Mouse (Mus musculus): ENCODE measurements around the gene Cyth2.

Gene Cyth2

DNA sequence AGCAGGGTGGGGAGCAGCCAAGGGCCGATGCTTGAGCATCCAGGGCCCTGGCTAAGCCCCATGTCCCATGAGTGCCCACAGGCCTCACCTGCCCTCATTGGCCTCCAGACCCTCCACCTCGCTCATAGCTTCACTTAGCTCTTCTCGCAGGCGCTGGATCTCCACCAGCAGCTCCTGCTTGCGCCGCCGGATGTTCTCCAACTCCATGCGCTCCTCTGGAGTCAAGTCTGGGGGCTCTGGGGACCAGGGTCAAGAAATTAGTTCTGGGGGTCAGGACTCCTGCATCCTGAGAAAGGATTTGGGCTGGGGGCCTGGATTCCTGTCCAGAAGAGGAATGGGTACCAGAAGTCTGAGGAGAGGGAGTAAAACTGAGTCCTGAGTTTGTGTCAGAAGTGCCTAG lies 1.5 kb downstream of the Cyth2 start:
- no peak for DNase-seq

DNA sequence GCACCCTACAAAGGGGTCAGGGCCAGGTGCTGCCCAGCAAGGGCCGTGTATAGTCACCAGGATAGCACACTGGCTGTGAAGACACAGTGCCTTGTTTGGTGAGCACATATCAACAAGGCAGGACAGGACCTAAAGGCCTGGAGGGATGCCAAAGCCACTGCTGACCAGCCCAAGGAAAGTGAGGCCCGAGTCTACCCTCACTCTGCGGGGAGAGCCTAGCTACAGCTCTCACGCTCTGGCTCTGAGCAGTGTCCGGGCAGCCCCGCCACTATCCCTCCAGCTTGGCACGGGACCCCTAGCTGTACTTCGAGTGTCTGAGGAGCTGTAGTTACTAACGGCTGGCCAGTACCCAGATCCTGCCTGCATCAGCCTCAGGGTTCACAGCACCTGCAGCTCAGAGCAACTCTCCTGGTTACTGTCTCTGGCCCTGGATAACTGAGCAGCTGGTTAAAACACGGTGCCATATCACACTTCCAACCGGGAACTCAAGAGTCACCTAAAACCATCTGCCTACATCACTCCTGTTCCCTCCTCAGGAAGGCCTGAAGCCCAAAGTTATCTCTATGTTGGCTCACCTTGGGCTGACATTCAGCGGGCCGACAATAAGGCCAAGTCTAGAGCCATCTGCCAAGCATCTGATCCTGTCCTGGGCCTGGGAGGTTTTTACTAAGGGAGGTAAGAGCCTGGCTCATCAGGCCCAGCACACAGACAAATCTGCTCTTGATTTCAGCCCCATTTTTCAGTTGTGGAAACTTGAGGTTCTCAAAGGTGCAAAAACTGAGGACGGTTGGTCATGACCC lies 4.9 kb downstream of the Cyth2 start:
- DNase-seq = peak; percentile 59 to 65

DNA sequence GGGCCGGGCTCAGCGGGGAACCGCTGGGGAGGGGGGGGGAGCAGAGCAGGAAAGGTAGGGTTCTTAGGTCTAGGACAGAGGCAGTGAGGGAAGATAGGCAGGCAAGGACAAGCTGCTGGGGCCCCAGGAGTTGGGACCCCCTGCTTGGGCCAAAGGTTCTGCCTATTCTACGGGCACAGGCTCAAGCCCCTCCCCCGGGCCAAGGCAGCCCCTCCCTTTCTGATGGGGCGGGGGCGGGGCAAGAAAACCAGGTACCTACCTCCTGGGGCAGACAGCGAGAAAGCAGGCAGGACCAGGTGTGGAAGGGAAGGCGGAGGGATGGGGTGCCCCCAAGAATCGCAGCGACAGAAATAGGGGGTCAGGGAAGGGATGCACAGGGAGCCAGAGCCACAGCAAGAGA lies 5.9 kb downstream of the Cyth2 start:
- DNase-seq = peak in 1 of 2 experiments; percentile 36

DNA sequence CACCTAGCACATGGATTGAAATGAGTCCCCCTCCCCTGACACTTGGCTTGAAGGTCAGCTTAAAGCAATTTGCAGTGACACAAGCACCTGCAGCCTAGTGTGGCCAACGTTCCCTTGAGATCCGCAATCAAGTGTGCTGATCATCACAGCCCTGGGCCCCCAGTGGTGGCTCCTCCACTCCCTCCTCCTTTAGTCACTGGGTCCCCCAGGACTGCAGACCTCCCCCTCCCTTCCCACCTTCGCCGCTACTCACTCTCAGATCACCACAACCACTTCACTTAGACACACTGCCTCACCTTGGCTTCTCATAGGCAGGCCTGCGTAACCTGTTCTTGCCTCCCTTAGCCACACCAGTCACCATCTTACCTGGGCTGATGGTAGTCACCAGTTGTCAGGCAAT lies 8.4 kb downstream of the Cyth2 start:
- DNase-seq = no peak

DNA sequence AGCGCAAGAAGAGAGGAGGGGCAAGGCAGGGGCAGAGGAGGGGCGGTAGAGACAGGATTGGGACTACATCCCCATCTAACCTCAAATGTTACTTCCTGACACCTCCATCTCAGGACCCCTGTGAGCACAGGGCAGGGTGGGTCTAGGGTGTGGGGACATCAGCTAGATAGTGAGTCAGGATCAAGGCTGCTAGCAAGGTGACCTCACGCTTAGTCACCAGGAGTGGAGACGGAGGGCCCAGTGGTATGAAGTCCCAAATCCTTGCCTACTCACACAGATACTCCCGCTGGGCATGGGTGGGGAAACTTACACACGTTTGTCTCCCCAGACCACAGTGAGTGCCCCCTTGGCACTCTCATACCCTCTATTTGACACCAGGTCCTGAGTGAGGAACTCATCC lies 11.8 kb downstream of the Cyth2 start:
- no peak for DNase-seq

DNA sequence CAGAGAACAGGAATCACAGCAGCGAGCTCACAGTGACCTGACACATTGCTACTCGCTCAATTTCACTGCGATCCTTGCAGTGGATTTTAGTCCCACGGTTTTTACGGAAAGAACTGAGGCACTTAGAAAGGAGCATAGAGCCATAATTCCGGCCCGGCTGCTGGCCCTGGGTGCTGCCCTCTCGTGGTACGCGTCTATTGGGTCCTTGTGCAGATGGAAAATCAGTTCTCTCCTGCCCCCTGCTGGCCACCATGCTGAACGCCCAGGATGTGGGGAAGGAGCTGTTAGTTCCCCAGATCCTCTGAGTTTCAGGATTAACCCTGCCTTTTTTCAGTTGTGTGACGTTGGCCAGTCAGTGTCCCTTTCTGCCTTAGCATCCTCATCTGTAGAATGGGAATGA lies 13.0 kb downstream of the Cyth2 start:
- peak; percentile 97 to 99 for DNase-seq

DNA sequence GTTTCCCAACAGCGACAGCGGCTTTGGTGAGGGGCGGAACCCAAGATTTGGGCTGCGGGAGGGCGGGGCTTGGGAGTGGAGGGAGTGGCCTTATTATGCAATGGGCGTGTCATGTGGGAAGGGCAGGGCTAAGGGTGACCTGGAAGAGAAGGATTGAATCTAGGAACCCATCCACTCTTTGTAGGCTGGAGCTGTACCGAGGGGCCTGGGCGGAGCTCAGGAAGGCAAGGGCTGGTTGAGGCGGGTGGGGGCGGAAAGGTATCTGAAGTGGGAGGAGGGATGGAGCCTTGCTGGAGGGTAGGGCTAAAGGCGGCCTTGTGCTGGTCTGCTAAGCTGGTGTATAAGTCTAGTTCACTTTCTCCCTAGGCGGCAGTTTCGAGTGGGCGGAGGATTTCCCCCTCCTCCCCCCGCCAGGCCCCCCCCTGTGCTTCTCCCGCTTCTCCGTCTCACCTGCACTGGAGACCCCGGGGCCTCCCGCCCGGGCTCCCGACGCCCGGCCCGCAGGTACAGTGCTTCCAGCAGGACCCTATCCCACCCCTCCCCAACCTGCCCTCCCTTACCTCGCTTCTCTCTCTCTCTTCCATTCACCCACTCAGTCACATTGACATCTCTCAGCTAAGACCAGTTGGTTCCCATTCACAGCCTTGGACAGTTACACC lies 13.7 kb downstream of the Cyth2 start:
- DNase-seq = peak in 1 of 2 experiments; percentile 36

DNA sequence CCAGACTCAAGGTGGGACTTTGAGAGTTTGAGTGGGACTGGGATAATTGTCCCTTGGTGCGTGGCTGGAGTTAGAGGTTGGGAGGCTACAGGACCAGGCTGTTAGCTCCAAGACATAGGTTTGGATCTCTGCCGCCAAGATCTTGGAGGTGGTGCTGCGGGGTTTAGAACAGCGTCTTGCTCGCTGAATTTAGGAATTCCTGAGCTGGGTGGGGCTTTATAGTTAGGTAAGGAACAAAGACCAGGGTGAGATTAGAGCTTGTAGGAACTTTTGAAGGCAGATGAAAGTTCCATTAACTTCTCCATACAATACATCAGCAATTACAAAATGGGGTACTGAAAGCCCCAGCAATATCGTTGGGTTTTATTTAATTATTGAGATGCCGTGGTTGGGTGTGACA lies 14.4 kb downstream of the Cyth2 start:
- DNase-seq = no peak

DNA sequence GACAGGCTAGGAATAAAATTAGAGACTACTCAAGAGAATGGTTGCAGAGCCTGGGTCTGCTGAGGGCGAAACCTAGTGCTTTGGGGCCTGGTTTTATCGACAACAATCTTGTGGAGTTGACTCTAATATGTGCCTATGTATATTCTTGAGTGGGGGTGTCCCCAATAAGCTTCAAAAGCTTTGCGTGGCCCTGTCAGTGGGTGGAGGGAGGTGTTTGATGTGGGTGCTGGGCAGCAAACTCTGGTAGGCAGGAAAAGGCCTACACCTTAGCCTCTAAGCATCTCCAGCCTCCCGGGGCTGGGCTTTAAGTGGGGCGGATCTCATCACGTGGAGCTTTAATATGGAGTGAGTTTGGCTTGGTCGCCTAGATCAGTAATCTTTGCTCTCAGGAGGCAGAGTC lies 15.4 kb downstream of the Cyth2 start:
- peak in 1 of 2 experiments; percentile 7 for DNase-seq

DNA sequence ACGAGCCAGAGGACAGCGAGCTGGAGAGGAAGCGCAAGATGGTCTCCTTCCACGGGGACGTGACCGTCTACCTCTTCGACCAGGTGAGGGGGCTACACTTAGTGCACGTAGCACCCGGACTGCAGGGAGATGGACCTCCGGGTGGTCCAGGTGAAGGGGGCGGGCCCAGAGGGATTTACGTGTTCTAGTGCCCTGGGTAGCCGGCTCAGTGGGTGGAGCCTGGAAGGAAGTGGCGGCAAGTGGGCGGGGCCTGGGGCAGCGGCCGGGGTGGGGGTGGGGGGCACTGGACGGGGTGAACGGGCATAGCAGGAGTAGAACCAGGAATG lies 15.9 kb downstream of the Cyth2 start:
- peak in 1 of 2 experiments; percentile 46 for DNase-seq

DNA sequence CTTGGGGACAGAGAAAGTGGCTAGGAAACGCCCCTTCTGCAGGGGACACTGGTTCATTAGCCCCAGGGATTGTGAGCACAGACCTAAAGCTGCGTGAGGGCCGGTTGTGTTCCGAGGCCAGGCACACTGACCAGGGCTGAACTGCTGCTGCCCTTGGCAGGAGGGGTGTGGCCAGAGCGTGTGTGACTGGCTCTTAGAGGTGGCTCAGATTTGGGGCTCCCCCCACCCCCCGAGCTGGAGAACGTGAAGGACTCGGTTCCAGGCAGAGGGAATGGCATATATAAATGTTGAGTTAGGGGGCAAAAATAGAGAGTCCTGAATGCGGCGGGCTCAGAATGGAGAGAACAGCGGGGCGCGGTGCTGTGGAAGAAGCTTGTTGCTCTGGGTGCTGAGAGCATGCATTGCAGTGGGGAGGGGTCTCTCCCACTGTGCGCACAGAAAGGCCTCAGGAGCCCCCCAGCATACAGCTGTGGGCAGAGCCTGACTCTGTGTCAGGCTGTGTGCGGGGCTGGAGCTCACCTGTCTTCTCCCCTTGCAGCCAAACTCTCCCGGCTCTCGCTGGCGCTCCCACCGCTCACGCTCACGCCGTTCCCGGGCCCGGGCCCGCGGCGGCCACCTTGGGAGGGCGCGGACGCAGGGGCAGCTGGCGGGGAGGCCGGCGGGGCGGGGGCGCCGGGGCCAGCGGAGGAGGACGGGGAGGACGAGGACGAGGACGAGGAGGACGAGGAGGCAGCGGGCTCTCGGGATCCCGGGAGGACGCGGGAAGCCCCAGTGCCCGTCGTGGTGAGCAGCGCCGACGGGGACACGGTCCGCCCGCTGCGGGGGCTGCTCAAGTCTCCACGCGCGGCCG lies 16.5 kb downstream of the Cyth2 start:
- DNase-seq = peak in 1 of 2 experiments; percentile 40

DNA sequence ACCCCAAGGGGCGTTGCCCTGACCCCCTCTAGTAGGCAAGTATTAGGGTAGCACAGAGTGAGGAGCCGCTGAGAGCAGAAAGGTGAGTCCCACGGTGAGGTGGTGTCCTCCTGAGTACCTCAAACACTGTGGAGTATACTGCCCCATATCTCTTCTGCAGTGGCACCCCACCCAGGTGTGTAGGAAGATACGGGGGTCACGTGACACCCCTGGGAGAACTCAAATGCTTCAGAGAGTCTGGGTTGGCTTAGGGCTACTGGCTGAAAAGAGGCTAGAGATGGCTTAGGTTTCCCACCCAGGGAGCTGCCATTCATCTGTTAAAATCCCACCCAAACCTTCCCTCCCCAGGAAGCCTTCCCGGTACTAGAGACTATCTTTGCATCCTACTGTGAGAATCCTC lies 17.4 kb downstream of the Cyth2 start:
- DNase-seq = no peak

DNA sequence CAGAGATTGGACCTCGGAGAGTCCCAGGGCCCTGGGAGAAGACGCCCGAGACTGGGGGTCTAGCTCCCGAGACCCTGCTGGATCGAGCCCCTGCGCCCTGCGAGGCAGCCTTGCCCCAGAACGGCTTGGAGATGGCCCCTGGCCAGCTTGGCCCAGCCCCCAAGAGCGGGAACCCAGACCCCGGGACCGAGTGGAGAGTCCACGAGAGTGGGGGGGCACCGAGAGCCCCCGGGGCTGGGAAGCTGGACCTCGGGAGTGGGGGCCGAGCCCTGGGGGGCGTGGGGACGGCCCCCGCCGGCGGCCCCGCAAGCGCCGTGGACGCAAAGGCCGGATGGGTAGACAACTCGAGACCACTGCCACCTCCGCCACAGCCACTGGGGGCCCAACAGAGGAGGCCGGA lies 19.4 kb downstream of the Cyth2 start:
- DNase-seq = peak in 1 of 2 experiments; percentile 41

DNA sequence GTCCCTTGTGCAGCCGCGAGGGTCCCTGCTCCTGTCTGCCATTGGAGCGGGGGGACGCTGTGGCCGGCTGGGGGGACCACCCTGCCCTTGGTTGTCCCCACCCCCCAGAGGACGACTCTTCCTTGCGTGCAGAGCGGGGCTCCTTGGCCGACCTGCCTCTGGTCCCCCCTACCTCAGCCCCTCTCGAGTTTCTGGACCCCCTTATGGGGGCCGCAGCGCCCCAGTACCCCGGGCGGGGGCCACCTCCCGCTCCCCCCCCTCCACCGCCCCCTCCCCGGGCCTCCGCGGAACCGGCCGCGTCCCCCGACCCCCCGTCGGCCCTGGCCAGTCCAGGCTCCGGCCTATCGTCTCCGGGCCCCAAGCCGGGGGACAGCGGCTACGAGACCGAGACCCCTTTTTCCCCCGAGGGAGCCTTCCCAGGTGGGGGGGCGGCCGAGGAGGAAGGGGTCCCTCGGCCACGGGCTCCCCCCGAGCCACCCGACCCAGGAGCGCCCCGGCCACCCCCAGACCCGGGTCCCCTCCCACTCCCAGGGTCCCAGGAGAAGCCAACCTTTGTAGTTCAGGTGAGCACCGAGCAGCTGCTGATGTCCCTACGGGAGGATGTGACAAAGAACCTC lies 20.3 kb downstream of the Cyth2 start:
- DNase-seq = no peak

DNA sequence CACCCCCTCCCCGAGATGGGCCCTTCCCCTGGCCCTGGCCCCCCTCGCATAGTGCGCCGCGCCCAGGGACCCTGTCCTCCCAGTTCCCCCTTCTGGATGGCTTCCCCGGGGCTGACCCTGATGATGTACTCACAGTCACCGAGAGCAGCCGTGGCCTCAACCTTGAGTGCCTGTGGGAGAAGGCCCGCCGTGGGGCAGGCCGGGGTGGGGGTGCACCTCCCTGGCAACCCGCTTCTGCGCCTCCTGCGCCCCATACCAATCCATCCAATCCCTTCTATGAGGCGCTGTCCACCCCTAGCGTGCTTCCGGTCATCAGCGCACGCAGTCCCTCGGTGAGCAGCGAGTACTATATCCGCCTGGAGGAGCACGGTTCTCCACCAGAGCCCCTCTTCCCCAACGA lies 21.1 kb downstream of the Cyth2 start:
- peak in 1 of 2 experiments; percentile 11 for DNase-seq

DNA sequence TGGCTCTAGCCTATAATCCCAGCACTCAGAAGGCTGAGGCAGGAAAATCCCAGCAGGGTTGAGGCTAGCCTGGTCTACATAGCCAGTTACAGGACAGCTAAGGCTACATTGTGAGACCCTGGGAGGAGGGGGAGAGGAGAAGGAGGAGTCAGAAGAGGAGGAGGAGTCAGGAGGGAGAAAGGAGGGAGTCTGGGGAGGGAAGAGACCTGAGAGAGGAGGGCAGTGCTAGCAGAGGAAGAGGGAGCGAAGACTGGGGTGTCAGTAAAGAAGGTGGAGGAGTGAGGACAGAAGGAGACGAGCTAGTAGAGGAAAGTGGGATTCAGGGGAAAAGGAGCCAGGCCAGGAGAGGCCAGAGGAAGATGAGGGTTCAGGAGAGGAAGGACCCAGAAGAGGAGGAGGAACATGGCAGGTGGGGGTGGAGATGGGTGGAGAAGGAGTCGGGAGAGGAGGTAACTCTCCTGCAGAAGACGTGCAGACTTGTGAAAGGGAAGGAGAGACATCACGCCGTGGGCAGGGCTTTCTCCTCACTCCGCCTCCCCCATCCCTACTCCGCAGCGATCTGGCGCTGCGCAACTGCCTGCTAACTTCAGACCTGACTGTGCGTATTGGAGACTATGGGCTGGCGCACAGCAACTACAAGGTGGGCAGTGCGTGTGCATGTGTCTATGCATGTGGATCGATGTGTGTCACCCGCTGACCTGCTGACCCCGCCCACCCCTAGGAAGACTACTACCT lies 22.5 kb downstream of the Cyth2 start:
- DNase-seq = peak in 1 of 2 experiments; percentile 5

DNA sequence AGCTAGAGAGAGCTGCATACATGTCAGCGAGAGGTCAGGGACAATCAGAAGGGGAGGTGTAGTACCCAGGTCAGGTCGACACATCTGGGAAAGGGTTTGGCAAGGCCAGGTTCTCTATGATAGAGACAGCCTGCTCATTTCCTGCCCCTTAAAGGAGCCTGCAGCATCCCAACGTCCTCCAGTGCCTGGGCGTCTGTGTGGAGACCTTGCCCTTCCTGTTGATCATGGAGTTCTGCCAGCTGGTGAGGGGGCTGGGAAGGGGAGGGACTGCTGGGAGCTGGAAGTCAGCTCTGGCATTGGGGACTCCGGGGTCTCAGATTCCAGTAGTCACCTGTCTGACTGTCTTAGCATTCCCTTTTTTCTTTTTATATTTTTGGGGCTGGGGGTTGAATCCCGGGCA lies 23.7 kb downstream of the Cyth2 start:
- DNase-seq = peak in 1 of 2 experiments; percentile 26

DNA sequence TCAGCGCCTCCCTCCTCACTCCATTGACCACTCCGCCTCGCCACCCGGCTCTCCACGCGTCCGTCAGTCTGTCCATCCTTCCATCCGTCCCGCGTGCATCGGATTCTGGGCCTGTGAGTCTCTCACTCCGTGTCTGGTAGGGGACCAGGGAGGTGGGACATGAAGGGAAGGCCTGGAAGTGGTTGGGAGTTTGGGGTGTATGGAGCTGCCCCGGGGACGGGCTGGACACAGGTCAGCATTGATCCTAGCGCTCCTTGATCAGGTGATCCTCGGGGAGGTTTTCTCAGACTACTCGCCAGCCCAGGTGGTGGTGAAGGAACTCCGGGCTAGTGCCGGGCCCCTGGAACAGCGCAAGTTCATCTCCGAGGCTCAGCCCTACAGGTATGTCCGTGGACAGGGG lies 26.7 kb downstream of the Cyth2 start:
- peak in 1 of 2 experiments; percentile 37 for DNase-seq

DNA sequence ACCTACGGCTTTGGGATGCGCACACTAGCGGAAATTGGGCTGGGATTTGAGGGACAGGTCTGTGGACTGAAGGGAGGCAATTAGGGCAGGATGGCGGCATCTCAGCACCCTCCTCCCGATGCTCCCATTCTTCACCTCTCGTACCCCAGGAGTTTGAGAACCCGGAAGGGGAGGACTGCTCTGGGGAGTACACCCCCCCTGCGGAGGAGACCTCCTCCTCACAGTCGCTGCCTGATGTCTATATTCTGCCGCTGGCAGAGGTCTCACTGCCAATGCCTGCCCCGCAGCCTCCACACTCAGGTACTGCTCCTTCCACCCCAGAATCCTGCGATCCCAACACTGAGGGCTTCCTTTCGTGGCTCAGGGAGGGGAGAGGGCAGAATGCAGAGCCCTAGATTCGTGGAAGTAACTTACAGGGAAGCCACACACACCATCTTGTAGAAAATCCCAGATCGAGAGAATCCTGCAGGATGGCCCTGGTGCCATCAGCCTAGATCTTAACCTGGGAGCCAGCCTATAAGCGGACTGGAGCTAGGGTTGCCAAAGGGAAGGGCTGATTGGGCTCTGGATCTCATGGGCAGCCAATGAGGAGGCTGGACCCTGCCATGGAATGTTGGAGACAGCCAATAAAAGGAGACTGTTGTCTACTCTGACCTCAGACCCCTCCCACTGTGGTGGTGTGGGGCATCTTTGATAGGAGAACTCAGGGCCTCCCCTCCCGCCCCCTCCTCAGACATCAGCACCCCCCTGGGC lies 27.5 kb downstream of the Cyth2 start:
- DNase-seq = peak; percentile 76 to 77

DNA sequence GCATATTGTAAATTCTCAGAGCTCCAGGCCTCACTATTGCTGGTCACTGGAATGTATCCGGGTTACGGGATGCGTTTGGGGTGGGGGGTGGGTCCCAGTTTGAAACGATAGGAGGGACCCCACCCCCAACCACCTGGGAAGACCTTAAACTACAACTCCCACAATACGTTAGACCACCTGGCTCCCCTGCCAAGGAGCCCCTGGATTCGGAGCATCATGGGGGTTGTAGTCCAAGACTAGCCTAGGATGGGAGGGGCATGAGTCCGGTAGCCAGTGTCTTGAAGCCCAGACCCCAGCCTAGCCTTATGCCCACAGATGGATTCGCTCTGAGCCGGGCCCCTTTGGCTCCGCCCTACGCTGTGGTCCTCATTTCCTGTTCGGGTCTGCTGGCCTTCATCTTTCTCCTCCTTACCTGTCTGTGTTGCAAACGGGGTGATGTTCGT lies 28.2 kb downstream of the Cyth2 start:
- peak; percentile 92 to 93 for DNase-seq

DNA sequence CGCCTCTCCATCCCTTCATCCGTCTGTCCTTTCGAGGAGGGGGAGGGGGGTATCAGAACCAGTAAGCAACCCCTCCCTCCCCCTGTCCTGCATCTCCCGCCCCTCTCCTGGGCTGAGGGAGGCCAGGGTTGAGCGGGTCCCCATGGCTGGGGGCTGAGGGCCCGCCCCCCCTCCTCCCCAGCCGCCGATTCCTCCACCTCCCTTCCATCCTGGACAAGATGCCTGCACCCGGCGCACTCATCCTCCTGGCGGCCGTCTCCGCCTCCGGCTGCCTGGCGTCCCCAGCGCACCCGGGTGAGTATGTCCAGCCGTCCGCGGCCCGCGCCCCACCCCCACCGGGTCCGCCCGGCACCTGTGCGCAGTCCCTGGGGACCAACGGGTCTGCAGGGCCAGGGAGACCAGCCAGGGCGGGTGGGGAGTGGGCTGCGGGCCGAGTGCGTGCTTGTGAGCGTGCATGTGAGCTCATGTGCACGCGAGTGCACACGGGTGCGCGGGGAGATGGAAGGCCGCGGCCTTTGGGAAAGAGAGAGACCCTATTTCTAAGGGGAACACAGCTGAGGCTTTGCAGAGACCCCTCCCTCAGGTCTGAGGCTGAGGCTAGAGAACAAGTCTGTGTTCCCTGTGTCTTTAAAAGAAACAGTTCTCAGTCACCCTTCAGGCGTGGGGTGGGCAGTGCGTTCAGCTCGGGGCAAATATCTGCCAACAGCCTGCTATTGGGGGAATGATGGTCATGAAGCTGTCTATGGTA lies 28.8 kb downstream of the Cyth2 start:
- peak; percentile 89 to 91 for DNase-seq
